Mouse (Mus musculus) intestine, embryonic 14.5 days (tissue): Measurements from ENCODE around the gene Ttc39a. TPM values are rescaled to one million over a fixed set of nuclear protein-coding genes. Genes with fewer than 3 reads are reported as not detected.
"Not testable (repeated sequence)": the region's sequence is repeated elsewhere in the genome, so short reads cannot be mapped to it uniquely, and the experiment has no call there.

ENCODE experiments used
- ATAC-seq: fragments of 200-750 bp; cut with Nextera tagmentation; replicated peaks from 2 replicates; pipeline ENCODE4 v1.8.0; 2017; ENCODE audit warnings: low read depth, moderate number of reproducible peaks, moderate TSS enrichment, moderate library complexity; ENCODE audit not compliant: low FRiP score, low TSS enrichment
- DNase-seq: peaks from one replicate; pipeline ENCODE4 v3.0.0-alpha.2; 2018; ENCODE audit warnings: low spot score
- H3K27ac ChIP-seq: fragments of 300-500 bp; sonication (generic); 2 replicates; pipeline ENCODE4 v1.5.1; 2014; ENCODE audit warnings: low read depth, mild to moderate bottlenecking, control low read depth
- H3K27me3 ChIP-seq: fragments of 300-500 bp; sonication (generic); replicated peaks from 2 replicates; pipeline ENCODE4 v1.6.1; 2014; ENCODE audit warnings: low read length, control low read depth; ENCODE audit not compliant: control insufficient read depth, insufficient read depth
- H3K36me3 ChIP-seq: fragments of 300-500 bp; sonication (generic); 2 replicates; pipeline ENCODE4 v1.6.1; 2014; ENCODE audit warnings: low read length, control low read depth; ENCODE audit not compliant: control insufficient read depth, insufficient read depth
- H3K4me1 ChIP-seq: fragments of 300-500 bp; sonication (generic); replicated peaks from 2 replicates; pipeline ENCODE4 v1.6.1; 2014; ENCODE audit warnings: low read length, control low read depth, mixed read lengths; ENCODE audit not compliant: control insufficient read depth, insufficient read depth
- H3K4me2 ChIP-seq: fragments of 300-500 bp; sonication (generic); 2 replicates; pipeline ENCODE4 v1.6.1; 2014; ENCODE audit warnings: low read length
- H3K4me3 ChIP-seq: fragments of 300-500 bp; sonication (generic); 2 replicates; pipeline ENCODE4 v1.5.1; 2014; ENCODE audit warnings: low read depth, low read length, control low read depth, mixed read lengths
- H3K9ac ChIP-seq: fragments of 300-500 bp; sonication (generic); 2 replicates; pipeline ENCODE4 v1.6.1; 2014; ENCODE audit warnings: mild to moderate bottlenecking, low read length
- H3K9me3 ChIP-seq: fragments of 300-500 bp; sonication (generic); 2 replicates; pipeline ENCODE4 v1.6.1; 2016; ENCODE audit warnings: low read length, control low read depth; ENCODE audit not compliant: control insufficient read depth
- WGBS: fragments of 180-500 bp; shearing (Covaris S2); extraction: QIAGEN DNeasy Blood & Tissue Kit; methylation state at CpG from one replicate; pipeline ENCODE4 v1.1.7; 2014; 5-methylcytosine and 5-hydroxymethylcytosine counted together
- polyA plus RNA-seq: library from polyadenylated mRNA; unstranded; fragments of >200 nt; fragmentation: Nextera tagmentation; extraction: Ambion mirVana; gene quantifications from 2 replicates; pipeline ENCODE4 v1.2.1, GENCODE M21; 2014

Ttc39a gene
- polyA plus RNA-seq, 1 experiment from 2014 or later = 14.7 TPM

GRCm38 (mm10) chr4:109401176-109401689 lies 5.2 kb upstream of the Ttc39a start:
- H3K9ac ChIP-seq = no peak overlapping the region
- H3K4me3 ChIP-seq = no peak overlapping the region
- H3K9me3 ChIP-seq = no peaks in the 10 kb centered on the region
- no peak overlapping the region for H3K4me2 ChIP-seq
- no peak for DNase-seq
- no peak for ATAC-seq
- H3K4me1 ChIP-seq = peaks cover 3% of the 10 kb centered on the region
- H3K27me3 ChIP-seq = no peaks in the 10 kb centered on the region
- no peaks in the 10 kb centered on the region for H3K36me3 ChIP-seq
- WGBS = 83% methylated on average over 5 of the region's 5 CpGs
- no peak overlapping the region for H3K27ac ChIP-seq

GRCm38 (mm10) chr4:109404908-109405307 lies 1.5 kb upstream of the Ttc39a start:
- not testable (repeated sequence) for H3K9me3 ChIP-seq, H3K9ac ChIP-seq, H3K27ac ChIP-seq, H3K36me3 ChIP-seq, H3K4me3 ChIP-seq, ATAC-seq, DNase-seq, H3K27me3 ChIP-seq, H3K4me2 ChIP-seq
- 89% methylated on average over 3 of the region's 3 CpGs for whole genome bisulfite sequencing
- peaks cover 11% of the 10 kb centered on the region for H3K4me1 ChIP-seq

DNA sequence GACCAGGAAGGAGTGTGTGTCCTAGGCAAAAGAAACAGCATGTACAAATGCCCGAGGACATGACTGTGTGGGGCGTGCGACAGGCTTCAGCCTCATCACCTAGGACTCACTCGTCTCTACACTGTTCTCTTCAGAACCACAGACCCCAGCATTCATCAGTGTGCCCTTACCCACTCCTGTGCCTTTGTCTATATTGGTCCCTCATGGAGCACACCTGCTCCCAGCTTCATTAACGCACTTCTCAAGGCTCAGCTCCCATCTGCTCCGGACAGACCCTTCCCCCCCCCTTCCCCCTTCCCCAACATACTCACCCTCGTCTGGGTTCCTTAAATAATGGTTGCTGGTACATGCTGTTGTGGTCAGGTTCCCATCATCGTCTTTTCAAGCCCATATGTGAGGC lies 1.0 kb upstream of the Ttc39a start:
- Histone ChIP-seq H3K4me3 (0 out of 2 replicates have a peak overlapping the region, but pooled peaks have one; percentile 4), H3K9me3 (no peaks in the 10 kb centered on the region), H3K9ac (no peak overlapping the region), H3K27ac (peak overlapping the region; percentile 51; the same call in 1 of the 2 replicates), H3K27me3 (no peaks in the 10 kb centered on the region), H3K36me3 (no peaks in the 10 kb centered on the region), H3K4me2 (peak overlapping the region; percentile 98), H3K4me1 (peaks cover 11% of the 10 kb centered on the region)
- WGBS = 61% methylated on average over 8 of the region's 8 CpGs
- ATAC-seq = no peak
- DNase-seq = no peak

- H3K9ac ChIP-seq = peak overlapping the region; percentile 56; the same call in 1 of the 2 replicates
- peak; percentile 81 for ATAC-seq
- H3K4me2 ChIP-seq = peak overlapping the region; percentile 98
- no peak for DNase-seq
- peak overlapping the region; percentile 80 for H3K27ac ChIP-seq
- H3K36me3 ChIP-seq = no peaks in the 10 kb centered on the region
- peak overlapping the region; percentile 52 for H3K4me3 ChIP-seq
- WGBS = 1% methylated on average over 3 of the region's 3 CpGs
- H3K27me3 ChIP-seq = no peaks in the 10 kb centered on the region
- H3K9me3 ChIP-seq = no peaks in the 10 kb centered on the region
- peaks cover 11% of the 10 kb centered on the region for H3K4me1 ChIP-seq
Measured at GRCm38 (mm10) chr4:109406054-109406485, 353 bp upstream of the Ttc39a start.

DNA sequence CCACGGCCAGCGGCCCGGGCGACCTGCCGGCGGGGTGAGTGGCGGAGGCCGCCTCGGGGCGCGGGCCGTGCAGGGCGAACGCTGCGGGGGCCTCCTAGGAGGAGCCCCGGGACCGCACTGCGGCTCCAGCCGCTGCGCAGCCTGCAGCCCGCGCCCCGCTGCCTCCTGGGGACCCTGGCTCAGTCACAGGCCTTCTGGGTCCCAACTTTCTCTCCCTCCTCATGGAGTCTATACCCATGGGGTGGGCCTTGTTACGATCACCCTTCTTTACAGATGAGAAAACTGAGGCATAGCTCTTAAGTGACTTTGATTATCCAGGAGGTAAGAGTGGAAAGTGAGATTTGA lies 725 bp downstream of the Ttc39a start:
- peak overlapping the region; percentile 80 for H3K27ac ChIP-seq
- H3K4me3 ChIP-seq = peak overlapping the region; percentile 52
- no peak for DNase-seq
- WGBS = 8% methylated on average over 15 of the region's 24 CpGs
- H3K4me2 ChIP-seq = peak overlapping the region; percentile 98
- no peak; the same call in 1 of the 2 replicates for ATAC-seq
- peak overlapping the region; percentile 56 for H3K9ac ChIP-seq
- H3K9me3 ChIP-seq = no peaks in the 10 kb centered on the region
- no peaks in the 10 kb centered on the region for H3K27me3 ChIP-seq
- no peaks in the 10 kb centered on the region for H3K36me3 ChIP-seq
- peaks cover 11% of the 10 kb centered on the region for H3K4me1 ChIP-seq

- no peak for ATAC-seq
- Histone ChIP-seq H3K27me3 (no peaks in the 10 kb centered on the region), H3K4me2 (peak overlapping the region; percentile 98), H3K36me3 (no peaks in the 10 kb centered on the region), H3K27ac (no peak overlapping the region), H3K4me1 (peaks cover 11% of the 10 kb centered on the region), H3K9ac (no peak overlapping the region), H3K9me3 (no peaks in the 10 kb centered on the region), H3K4me3 (no peak overlapping the region)
- WGBS = 56% methylated on average over 9 of the region's 9 CpGs
- peak; percentile 61 for DNase-seq
Measured at GRCm38 (mm10) chr4:109407701-109408485, 1.5 kb downstream of the Ttc39a start.

DNA sequence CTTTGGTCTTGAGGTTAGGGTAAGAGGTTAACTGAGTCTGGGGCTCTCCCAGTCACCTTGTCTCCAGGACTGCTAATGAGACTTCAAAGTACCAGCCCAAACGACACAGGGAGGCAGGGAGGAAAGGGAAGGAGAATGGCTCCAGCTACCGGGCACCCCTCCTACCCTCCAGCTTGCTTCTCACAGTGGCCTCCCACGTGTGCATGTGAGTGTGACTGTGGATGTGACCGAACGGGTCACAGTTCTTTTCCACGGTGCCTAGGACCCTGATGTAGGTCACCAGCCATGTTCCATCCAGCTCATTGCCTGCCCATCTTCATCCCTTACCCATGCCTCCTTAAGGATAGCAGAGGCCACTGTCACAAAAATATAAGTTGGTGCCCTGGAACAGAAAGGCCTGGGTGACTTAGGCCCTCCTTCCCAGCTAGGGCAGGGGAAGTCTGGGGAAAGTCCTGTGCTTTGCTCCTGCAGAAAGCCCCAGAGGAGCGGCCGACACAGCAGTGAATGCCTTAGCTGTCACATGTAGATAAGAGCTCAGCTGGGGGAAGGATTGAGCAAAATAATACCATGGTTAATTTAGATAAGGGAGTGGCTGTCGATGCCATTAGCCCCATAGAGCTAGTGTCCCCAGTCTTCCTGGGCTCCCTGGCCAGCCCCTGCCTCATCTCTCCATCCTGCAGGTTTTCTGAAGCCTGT lies 4.4 kb downstream of the Ttc39a start:
- ATAC-seq (no peak), DNase-seq (no peak)
- H3K4me1 ChIP-seq = peaks cover 11% of the 10 kb centered on the region
- H3K9me3 ChIP-seq = no peaks in the 10 kb centered on the region
- H3K36me3 ChIP-seq = no peaks in the 10 kb centered on the region
- no peak overlapping the region for H3K9ac ChIP-seq
- WGBS = 67% methylated on average over 9 of the region's 9 CpGs
- H3K4me2 ChIP-seq = no peak overlapping the region
- H3K4me3 ChIP-seq = no peak overlapping the region
- H3K27ac ChIP-seq = no peak overlapping the region
- no peaks in the 10 kb centered on the region for H3K27me3 ChIP-seq

GRCm38 (mm10) chr4:109411377-109411967 lies 5.0 kb downstream of the Ttc39a start:
- Histone ChIP-seq H3K9ac (no peak overlapping the region), H3K4me1 (peaks cover 6% of the 10 kb centered on the region), H3K36me3 (no peaks in the 10 kb centered on the region), H3K4me2 (no peak overlapping the region), H3K4me3 (no peak overlapping the region), H3K27ac (no peak overlapping the region), H3K27me3 (no peaks in the 10 kb centered on the region), H3K9me3 (no peaks in the 10 kb centered on the region)
- WGBS = 78% methylated on average over 6 of the region's 6 CpGs
- no peak for ATAC-seq
- no peak for DNase-seq
